Mouse (Mus musculus): ENCODE data around the gene Pde8b. TPM values are rescaled to one million over a fixed set of nuclear protein-coding genes. Genes with fewer than 3 reads are reported as not detected.

The Pde8b gene
- polyA plus RNA-seq (2017; shearing (Covaris generic)): 1 to 10 TPM in 2 of 3 experiments, under 1 TPM in 1; 0.29 to 1.6 (median 1.5) TPM

DNA sequence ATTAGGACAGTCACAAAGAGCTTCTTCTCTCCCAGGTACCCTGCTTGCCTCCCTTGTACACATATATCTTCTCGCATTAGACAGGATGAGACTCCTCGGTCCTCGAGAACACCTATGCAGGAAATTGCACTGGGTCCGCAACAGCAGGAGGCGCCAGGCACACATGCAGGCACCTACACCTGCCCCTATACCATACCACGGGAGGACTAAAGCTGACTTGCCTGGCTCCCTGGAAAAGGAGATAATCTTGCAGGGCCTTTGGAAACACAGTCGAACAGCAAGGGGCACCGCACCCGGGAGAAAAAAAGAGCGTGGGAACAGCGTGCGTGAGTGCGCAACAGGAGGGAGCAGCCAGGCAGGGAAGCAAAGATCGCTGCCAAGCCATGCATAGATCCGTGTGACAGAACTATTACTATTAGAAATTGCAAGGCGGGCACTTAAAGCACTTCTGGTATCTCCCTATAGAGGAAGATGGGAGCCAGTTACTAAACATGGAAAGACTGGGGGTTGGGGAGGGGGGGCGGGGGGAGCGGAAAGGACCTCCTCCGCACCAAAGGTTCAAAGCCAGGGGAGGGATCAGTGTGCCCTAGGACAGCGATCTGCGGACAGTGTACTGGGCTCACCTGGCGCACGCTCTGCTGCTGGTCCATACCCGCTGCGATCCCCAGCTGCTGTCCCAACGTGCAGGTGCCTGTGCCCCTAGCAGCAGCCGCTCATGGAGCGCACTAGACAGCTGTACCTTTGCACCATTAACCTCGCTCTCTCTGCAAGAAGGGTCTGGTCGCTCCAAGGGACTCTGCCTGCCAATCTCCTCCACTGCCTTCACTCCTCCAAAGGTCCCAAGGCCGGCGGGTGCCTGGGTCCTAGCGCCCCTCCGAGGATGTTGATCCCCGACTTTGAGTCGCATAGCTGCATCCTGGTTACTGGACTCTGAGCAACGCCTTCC lies at the start of gene Pde8b:
Gene Pde8b, minus strand, starts transcription at position 826 of the 946 bp plus-strand sequence.
- no peak for ATAC-seq

DNA sequence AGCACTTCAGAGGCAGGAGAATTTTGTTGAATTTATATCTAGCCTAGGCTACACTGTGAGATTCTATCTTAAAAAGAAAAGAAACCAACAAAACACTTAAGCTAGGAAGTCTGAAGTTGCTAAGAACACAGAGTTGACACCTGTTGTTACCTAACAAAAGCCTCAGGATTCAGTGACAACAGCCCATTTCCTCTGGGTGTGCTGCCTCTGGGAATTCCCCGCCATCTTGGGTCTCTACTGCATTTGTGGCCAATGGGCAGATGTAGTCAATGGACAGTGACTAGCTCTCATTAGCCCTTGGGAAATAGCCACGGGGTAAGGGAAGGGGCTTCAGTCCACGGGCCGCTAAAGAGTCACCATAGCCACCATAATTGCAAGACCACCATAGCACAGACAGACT lies 41.8 kb upstream of the Pde8b start:
- ATAC-seq: no peak

DNA sequence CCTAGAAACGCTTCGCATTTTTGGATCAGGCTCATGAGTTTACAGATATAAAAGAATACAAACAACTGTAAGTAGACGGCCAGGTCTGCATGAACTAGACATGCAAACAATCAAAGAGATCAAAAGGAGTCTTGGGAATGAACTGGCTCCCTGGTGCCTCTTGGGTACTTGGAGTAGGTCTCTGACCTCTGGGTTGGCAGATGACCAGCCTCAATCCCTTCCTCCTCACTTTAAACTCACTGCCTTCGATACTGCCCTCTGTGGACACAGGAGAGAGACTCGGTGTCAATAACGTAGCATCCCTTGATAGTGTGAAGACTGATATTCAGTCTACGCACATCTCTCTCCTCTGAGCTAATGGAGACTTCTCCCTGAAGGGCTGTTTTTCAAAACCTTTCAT lies 37.9 kb upstream of the Pde8b start:
- no peak for ATAC-seq

DNA sequence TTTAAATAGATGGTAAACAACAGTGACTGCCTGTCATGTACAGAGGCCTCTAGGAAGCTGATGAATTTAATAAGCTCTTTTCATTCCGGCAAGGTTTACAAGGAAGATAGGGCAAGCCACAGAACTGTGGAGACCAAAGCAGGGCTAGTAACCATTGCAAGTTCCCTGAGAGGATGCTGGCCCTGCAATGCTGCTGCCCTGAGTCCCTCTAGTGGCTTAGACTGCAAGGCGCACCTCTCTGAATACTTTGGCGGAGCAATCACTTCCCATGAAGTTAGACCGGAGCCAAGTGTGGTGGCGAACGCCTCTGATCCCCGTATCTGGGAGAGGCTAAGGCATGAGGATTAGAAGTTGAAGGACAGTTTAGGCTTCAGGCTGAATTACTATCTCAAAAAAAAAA lies 36.9 kb upstream of the Pde8b start:
- peak; percentile 38 for ATAC-seq

DNA sequence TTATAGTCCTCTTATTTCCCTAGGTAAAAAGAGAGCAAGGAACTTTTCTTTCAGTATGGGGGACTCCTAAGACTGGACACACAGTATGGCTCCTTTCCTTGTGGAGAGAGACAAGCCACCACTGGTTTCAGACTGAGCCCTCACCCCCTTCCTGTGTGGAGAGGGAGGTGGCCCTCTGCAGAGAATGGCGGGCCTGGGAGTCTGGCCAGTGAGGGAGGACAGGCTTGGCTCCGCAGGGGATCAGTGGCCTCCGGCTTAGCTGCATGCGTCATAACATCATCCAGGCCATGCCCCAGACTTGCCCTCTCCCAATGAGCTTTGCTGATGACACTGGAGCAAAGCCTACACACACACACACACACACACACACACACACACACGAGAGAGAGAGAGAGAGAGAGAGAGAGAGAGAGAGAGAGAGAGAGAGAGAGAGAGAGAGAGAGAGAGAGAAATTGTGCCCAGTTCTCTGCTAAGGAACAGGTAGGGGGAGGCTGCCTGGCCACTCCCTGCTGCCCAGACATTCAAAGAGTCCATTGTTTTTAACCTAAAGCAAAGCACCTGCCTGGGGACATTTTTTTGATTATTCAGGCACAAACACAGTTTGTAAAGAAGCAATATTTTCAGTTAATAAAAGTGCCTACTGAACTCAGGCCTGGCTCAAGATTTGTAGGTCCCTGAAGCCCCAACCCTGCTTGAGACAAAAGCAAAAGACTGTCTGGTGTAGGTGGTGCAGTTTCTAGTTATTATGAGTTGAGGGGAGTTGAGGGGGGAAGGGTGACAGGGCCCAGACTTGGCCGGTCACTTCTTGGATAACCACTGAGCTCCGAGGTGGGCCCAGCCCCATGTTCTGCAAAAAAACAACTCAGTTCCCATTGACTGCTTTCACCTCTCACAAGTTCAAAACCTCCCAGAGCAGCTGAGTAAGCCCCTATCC lies 31.9 kb upstream of the Pde8b start:
- ATAC-seq: no peak

DNA sequence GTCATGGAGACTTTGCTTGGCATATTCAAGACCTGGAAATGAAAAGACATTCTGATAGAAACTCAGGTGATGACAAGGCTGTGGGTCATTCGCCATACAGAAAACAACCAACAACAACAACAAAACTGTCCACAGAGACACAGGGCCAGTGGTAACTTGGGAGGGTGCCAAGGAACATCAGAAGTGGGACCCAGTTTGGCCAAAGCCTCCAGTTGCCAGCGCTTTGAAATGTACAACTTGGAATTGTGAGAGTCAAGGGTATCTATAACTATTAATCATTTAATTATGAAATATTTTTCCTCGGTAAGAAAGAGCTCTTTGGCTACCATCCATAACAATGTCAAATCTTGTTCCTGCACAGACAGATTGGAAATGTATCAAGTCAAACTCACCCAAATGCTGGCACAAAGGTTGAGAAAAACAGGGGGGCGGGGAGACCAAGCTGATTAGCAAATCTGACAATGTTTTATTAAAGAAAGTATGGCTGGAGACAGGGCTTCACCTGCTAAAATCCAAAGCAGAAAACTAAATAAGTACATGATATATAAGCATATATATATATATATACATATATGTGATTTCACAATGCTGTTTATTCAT lies 28.4 kb upstream of the Pde8b start:
- no peak for ATAC-seq

DNA sequence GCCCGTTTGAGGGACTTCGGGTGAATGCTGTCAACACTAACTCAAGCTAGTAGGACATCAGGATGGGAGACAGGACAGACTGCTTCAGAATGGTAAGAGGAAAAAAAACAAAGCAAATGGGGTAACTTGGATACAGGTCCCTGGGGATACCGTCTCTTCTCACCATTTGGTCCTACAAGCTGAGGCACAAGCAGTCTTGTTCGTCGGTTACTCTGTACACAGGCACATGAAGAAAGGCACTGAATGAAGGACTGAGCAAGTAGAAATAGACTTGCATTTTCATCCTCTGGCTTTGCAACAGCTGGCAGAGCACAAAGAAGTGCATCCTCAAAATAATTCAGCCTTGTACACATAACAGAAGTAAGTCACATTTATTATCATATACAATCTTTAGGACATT lies 14.6 kb upstream of the Pde8b start:
- no peak for ATAC-seq

DNA sequence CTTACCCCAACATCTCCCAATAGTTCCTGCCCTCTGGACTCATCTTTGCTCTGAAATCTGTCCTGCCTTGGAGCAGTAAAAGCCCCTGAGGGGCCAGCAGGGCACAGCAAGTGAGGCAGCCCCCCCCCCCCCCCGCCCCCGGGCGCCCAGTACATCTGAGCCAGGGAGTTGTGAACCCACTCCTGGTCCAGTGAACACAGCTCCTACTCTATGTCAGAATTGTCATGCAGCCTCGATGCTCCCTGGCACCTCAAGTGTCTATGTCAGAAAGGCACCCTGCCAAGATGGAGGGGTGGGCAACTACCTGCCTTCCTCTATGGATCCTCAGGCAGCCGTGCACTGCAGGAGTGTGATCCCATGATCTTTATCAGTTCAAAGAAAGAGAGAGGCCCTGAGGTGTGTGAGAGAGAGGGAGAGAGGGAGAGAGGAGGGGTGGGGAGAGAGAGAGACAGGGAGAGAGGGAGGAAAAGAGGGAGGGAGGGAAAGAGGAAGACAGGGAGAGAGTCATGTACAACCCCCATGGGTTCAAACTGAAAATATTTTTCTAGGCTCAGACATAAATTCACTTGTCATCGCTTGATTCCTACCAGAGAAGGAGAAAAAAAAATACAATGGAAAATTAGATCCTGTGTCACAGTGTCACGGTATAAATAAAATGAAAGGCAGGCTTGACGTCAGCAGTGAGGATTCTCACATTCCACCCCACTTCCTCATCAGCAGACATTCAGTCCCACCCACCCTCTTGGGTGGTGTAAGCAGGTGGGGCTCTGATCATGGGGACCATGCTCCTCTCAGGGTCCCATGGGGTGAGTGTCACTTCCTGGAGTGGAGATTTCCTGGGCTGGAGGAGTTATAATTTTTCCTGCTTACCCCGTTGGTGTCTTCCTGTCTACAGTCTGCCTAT lies 11.0 kb upstream of the Pde8b start:
- ATAC-seq: no peak

DNA sequence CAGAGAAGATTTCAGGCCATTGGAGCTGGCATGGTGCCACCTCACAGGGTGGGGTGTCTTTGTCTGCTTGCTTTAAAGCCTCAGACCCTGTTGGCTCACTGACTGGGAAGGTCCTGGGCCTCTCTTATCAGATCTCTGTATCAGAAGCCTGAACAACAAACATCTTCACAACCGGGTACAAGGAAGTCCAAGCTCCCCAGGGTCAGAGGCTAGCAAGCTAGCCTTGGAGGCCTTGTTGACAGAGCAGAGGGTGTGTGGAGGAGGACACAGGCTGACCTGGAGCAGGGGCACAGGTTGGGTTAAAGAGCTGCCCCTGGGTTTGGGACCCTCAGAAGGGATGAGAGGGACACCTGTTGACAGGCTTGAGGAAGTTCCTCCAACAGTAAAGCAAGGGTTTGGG lies 10.3 kb upstream of the Pde8b start:
- no peak for ATAC-seq

DNA sequence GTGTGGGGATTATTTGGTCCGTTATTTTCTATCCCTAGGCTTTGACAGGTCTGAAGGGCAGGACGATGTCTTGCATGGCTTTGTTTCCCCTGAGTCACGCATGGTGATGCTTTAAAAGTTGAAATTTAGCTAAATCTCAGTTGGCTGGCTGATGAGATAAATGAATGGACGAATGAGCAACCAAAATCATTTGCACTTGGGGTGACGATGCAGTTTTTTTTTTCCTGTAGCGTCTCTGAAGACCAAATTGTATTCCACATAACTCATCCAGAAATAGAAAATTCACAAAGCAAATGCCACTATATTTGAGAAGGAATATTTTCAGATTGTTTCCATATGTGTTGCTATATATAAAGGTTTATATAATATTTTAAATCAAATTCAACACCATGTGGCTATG lies 6.9 kb upstream of the Pde8b start:
- no peak for ATAC-seq

DNA sequence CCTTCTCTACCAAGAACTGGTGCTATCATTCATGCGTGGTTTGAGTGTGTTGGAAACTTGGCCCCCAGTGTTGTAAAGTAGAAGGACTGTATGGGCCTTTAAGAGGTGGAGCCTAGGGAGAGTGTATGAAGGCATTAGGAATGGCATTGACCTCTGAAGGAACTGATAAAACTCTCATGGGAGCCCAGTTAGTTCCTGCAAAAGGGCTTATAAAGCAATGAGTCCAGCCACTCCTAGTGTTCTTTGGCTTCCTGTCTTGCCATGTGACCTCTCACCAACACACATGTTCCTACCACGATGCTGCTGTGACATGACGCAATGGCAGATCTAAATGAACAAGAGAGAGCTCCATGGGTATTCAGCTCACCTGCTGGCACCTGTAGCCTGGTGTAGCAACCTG lies 4.9 kb upstream of the Pde8b start:
- no peak for ATAC-seq

DNA sequence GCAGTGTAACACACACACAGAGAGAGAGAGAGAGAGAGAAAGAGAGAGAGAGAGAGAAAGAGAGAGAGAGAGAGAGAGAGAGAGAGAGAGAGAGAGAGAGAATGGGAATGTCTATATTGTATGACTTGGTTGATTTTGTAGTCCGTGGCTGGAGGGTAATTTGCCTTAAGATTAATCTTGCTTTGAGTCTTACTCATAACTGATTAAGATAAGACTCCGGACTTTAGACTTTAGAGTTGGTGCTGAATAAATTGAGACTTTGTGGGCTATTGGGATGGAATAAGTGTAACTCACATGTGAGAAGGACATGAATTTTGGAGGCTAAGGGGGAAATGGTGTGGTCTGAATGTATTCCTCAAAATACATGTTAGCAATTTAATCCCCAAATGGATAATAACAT lies 7.1 kb downstream of the Pde8b start:
- ATAC-seq: no peak

DNA sequence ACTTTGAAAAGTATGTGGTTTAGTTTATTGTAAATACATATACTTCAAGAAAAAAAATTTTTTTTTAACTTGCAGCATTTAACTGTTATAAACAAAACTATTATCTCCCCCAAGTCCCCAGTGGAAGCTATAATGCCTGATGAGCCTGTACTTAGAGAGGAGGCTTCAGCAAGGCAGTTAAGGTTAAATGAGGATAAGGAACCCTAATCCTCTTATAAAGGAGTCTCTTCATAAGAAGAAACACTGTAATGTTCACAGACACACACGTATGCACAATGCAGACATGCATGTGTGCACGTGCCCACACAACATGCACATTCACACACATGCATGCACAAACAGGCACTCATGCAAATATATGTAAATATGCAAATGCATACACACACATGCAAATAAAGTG lies 12.6 kb downstream of the Pde8b start:
- no peak for ATAC-seq

DNA sequence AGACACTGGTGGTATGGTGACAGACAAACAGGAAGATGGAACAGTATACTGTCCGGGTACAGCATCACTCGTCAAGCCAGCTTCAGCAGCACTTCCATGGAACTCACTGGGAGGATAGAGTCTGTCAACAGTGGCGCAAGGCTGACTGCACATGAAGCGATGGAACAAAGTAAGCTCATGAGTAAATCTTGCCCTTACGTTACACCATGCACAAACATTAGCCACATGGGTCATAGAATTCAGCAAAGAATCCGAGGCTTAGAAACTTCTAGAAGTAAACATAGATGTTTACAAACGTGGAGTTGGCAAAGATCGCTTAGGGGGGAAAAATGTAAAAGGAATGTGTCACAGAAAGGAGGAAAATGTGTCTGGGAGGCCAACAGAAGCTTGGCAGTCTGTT lies 14.9 kb downstream of the Pde8b start:
- no peak for ATAC-seq

DNA sequence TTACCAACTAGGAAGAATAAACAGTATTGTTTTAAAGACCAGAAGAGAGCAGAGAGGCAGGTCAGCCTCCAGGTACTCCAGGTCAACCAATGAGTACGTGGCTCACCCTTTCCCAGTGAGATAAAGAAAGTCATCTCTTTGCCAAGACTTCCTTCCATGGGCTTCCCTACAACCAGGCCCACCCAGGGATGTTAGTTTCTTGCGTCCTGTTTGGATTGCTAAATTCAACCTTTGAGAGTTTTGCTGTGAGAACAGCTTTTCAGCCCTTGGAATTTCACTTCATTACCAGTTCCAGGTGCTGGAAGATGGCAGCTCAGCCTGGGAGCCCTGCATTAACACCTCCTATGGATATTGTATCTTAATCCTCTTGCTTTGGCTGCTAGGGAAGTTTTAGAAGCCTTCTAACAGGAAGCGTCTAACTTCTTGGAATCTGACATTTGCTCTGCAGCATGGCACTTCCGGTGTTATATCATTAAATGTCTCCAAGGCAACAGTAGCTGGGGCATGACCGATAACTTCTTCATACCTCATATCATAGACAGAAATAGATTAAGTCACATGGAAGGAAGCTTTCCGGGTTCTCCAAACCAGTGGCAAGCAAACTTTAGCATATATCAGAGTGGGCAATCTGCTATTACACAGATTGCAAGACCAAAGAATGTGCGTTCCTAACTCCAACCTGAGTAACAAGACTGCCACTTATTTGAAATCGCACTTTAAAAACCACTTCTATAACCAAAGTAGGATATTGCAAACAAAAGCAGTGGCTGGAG lies 18.6 kb downstream of the Pde8b start:
- ATAC-seq: no peak

DNA sequence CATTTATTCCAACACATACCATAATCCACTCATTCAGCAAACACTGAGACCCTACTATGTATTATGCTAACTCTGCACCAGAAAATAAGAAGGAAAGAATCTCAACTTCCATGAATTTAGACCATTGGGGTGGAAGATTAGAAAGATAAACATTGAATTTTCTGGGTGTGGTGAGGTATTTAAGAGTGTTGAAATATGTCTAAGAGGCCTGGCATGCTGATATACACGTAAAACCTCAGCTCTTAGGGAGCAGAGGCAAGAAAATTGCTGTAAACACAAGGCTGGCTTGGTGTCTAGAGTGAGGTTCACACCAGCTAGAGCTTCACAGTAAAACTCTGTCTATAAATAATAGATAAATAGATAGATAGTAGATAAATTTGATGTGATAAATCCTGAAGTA lies 19.8 kb downstream of the Pde8b start:
- ATAC-seq: no peak

DNA sequence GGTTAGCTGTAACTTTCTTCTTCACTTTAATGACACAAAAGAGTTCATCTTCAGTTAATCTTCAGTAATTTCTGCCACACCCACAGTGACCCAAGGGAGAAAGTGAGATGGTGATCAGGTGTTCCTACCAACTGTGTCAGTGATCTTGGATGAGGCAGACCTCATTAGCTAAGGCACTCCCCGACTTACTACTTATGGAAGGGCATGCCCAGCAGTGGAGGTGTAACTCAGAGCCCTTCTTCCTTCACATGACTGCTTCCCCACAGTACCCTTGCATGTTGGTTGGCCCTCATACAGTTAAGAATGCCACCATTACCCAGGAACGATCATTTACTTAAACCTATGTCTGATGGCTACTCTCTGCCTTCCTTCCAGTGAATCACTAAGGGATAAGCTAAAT lies 25.6 kb downstream of the Pde8b start:
- no peak for ATAC-seq

DNA sequence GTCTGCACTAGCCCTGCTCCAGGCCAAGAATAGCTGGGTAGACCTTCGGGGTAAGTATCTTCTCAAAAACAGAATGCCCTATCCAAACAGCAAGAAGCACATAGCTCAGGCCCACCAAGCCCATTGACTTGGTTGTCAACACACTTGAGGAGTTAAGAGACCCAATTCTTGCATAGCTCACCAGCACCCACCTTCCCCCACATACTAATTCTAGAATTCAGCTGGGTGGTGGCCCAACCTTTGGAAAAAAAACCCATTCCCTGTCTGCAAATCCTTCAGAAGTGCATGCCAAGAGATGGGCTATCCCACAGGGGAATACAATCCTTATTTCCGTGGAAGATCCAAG lies 26.7 kb downstream of the Pde8b start:
- no peak for ATAC-seq

DNA sequence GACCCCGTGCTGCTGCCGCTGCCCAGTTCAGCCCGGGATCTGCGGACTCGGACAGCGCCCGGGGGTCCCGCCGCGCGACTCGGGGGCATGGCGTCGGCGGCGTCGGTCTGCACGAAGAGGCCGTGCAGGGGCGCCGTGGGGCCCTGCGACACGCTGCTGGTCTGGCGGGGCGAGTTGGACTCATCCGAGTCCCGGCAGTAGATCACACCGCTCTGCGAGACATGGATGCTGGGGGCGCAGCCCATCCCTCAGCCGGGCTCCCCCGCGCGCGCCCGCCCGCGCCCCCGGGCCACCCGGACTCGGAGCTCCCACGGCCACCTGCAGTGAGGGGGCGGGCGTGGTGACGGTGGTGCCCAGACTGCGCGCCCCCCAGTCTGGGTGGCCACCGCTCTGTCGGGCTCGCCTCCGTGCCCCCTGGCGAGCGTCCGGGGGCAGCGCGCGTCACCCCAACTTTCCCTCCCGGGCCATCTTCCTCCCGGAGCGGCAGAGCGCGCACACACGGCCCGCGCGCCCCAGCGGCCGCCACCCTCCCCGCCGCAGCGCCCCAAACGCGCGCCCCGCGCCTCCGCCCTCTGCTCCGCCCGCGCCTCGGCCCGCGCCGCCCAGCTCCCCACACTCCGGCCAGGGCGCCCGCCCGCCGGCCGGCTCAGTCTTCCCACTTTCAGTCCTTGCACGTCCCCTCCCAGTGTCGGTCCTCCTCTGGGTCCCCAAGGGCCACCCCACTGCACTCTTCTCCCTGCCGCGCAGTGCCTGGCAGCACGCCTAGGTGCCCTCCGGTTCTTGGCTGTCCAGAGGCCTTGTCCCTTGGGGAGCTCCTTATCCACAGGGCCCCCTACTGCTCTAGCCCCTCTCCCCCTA lies 27.3 kb downstream of the Pde8b start:
- ATAC-seq: no peak

DNA sequence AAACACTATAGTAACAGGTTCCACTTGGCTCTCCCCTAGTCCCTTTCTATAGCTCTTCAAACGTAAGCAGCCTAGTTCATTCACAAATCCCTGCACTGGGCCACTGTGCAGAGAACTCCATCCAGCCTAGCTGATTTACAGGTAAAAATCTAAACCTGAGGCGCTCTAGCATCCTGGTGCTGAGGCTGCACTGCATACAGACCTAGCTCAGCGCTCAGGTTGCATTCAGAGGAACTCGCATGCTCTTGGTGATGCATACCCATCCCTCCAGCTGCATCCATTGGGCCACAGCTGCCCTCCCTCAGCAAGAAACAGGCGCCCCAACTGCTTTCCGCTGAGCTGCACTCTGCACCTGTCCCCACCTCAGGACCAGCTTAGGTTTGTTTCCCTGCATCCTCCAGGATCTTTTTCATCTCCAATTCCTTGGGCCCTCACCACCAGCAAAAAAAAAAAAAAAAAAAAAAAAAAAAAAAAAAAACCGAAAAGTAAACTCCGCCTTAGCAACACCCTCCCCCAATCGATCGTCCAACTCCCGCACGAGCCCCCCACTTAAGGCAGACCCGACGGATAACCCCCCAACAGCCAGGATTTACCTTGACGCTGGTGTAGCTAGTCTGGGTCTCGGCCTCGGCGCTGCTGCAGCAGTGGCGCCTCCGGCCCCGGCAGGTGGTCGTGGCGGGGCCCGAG lies 28.1 kb downstream of the Pde8b start:
- no peak for ATAC-seq
